Mouse (Mus musculus): ENCODE results near the gene Dazap2. TPM values are rescaled to one million over a fixed set of nuclear protein-coding genes. Genes with fewer than 3 reads are reported as not detected.

The Dazap2 gene
- total RNA-seq, 2 experiments from 2014 or later, result 171 to 182 TPM

Small RNA genes lying within 50 kb of the gene (microRNA-seq; reads per million reads assigned to microRNA genes)
- gene Mir6961, result not detected

Other genes with a start within 250 kb of the Dazap2 start
- gene Gm5475, start 193.2 kb upstream of the Dazap2 start, total RNA-seq (2021), result under 1 TPM in 1 of 2 experiments, not detected in 1; 0.09 TPM
- 10 to 100 TPM; 60.6 to 72.7 TPM for gene Slc11a2, start 190.3 kb upstream of the Dazap2 start, total RNA-seq (2021)
- gene Letmd1, start 146.3 kb upstream of the Dazap2 start, total RNA-seq (2021), result 100 to 1,000 TPM; 298 to 353 TPM
- 1 to 10 TPM; 4.4 to 5.5 TPM for gene Csrnp2, start 119.9 kb upstream of the Dazap2 start, total RNA-seq (2021)
- 10 to 100 TPM; 18.1 to 24.6 TPM for gene Tfcp2, start 63.3 kb upstream of the Dazap2 start, total RNA-seq (2021)
- gene Pou6f1, start 15.4 kb upstream of the Dazap2 start, total RNA-seq (2021), result 10 to 100 TPM; 22.0 to 29.0 TPM
- gene Smagp, start 21.6 kb downstream of the Dazap2 start, total RNA-seq (2021), result 10 to 100 TPM; 29.6 to 41.6 TPM
- 1 to 10 TPM; 5.5 to 5.8 TPM for gene Bin2, start 54.2 kb downstream of the Dazap2 start, total RNA-seq (2021)
- 10 to 100 TPM; 22.1 to 23.9 TPM for gene Cela1, start 72.6 kb downstream of the Dazap2 start, total RNA-seq (2021)
- 1 to 10 TPM; 9.6 to 9.9 TPM for gene Galnt6, start 114.0 kb downstream of the Dazap2 start, total RNA-seq (2021)
- gene Slc4a8, start 146.4 kb downstream of the Dazap2 start, total RNA-seq (2021), result 10 to 100 TPM in 1 of 2 experiments, 1 to 10 TPM in 1; 9.5 to 12.6 TPM